Mouse (Mus musculus): ENCODE measurements around the gene Med14.

DNA sequence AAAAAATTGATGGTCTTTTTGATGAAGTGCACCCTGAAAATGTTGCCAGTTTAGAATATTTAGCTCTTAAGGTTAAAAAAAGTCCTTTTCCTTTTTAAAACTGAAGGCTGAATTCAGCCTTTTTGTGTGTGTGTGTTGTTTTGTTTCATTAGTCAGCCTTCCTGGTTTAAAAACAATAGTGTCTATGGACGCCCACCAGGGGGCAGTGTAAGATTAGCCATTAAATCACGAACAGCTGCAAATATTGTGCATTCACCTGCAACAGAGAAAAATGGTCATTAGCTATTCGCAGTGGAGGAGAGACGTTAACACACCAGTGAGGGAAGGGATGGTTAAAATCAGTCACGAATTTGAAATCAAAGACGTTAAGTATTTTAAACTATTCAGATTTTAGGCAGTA lies 84.5 kb downstream of the Med14 start:
- TF ChIP-seq CTCF (IDR thresholded peaks at IDR 0.05; ENCODE audit: low read depth, low read length) = no peak
- no peak for TF ChIP-seq GATA1 (IDR thresholded peaks at IDR 0.05; ENCODE audit: borderline replicate concordance, low read length)

Data from G1E (cell line).